17 mouse cellular contexts compared by ENCODE assay signal in genomic region chr7:34242176-34242575, GRCm38 (mm10). TPM values are rescaled to one million over a fixed set of nuclear protein-coding genes. Genes with fewer than 3 reads are reported as not detected.
DNase-seq lines count a peak whose midpoint lies in the region; ATAC-seq and TF ChIP-seq lines count a peak whose summit lies in the region.
"Had no signal": no experiment of that assay in that cellular context is flagged by ENCODE, and none has a peak within 500 bp of the region (broad histone marks: within the 10 kb centered on the region; RNA-seq: fewer than 3 reads in every experiment).

No protein-coding gene starts in this region.

- H3K4me1 ChIP-seq in cerebellum, adult 2 months (ENCODE audit: control insufficient read depth, insufficient read depth, low read length): peaks cover 4% of the 10 kb centered on the region

- no peak for TF ChIP-seq POLR2A in cerebellum, adult 2 months (IDR thresholded peaks at IDR 0.05; ENCODE audit: borderline replicate concordance, insufficient read depth, low read length)

- 7% methylated on average over 11 of the region's 11 CpGs for WGBS in cerebellum, adult 2 months

- peak; percentile 56 for DNase-seq in layer of hippocampus, adult 11-12 months (ENCODE audit: low spot score)
- DNase-seq in layer of hippocampus, adult 9-11 months: no peak
- peak; percentile 64 for DNase-seq in R1 (ENCODE audit: low read depth, low spot score)
- DNase-seq in cerebellum, adult 2 months: peak; percentile 80 to 84
- DNase-seq in layer of hippocampus, postnatal 10 days (ENCODE audit: low spot score in 2 of 2): peak; percentile 59 to 73
- no peak for DNase-seq in heart, postnatal 10 days
- DNase-seq: kidney, adult 2 months; kidney, postnatal 4 days; spleen, adult 18-20 months had no signal

- H3K27ac ChIP-seq in cerebellum, adult 2 months (ENCODE audit: insufficient read depth, low read length): peak overlapping the region; percentile 26; the same call in 1 of the 2 replicates
- H3K27ac ChIP-seq: hindbrain, embryonic 14.5 days had no signal

- ATAC-seq in granulocyte monocyte progenitor cell, adult 5-6 weeks (replicated peaks; ENCODE audit: poor library complexity, severe bottlenecking): no peak
- ATAC-seq: lung, postnatal 0 days had no signal

- no peak overlapping the region for H3K4me3 ChIP-seq in cerebellum, adult 2 months (replicated peaks; ENCODE audit: insufficient read depth, low read depth, low read length)

- TF ChIP-seq CTCF in cerebellum, adult 2 months (IDR thresholded peaks at IDR 0.05; ENCODE audit: borderline replicate concordance, insufficient read depth, low read depth, low read length): peak; percentile 12; the same call in 1 of the 2 replicates

- H3K27me3 ChIP-seq in cerebellum, adult 2 months (ENCODE audit: control insufficient read depth, insufficient read depth, low read length): no peaks in the 10 kb centered on the region

- intact Hi-C loops in heart, postnatal 10 days (cut with DNase I): no loop called here

RNA-seq across cellular contexts. Expression of gene Gm6096, which starts 8.7 kb away (rescaled TPM):
- not detected in 2 replicates for polyA plus RNA-seq in cerebellum, adult 2 months (2012; rRNA removed)
- total RNA-seq in layer of hippocampus, postnatal 10 days (2021): not detected
- total RNA-seq in heart, postnatal 10 days (2021): not detected
- total RNA-seq in granulocyte monocyte progenitor cell, adult 5-6 weeks (2014; fragmentation: Nextera tagmentation): not detected in 2 replicates
- total RNA-seq in granulocyte monocyte progenitor cell, adult 5-6 weeks (2017): not detected in 2 replicates
- total RNA-seq: gastrocnemius, postnatal 4 days; left cerebral cortex, postnatal 14 days had no signal
- polyA plus RNA-seq: kidney, adult 2 months; liver, embryonic 11.5 days; lung, postnatal 0 days; midbrain, embryonic 11.5 days; stomach, embryonic 16.5 days had no signal

RNA-seq across cellular contexts. Expression of gene Gpi1, which starts 12.0 kb away (rescaled TPM):
- polyA plus RNA-seq in cerebellum, adult 2 months (2012; rRNA removed): 611 and 659 TPM in 2 replicates
- 100 to 1,000 TPM; 697 to 748 TPM for total RNA-seq in layer of hippocampus, postnatal 10 days (2021)
- 100 to 1,000 TPM; 556 to 561 TPM for total RNA-seq in heart, postnatal 10 days (2021)
- total RNA-seq in granulocyte monocyte progenitor cell, adult 5-6 weeks (2014; fragmentation: Nextera tagmentation): 653 and 773 TPM in 2 replicates
- 606 and 815 TPM in 2 replicates for total RNA-seq in granulocyte monocyte progenitor cell, adult 5-6 weeks (2017)

RNA-seq across cellular contexts. Expression of gene Pdcd2l, which starts 45.7 kb away (rescaled TPM):
- 40.0 and 41.8 TPM in 2 replicates for polyA plus RNA-seq in cerebellum, adult 2 months (2012; rRNA removed)
- 10 to 100 TPM; 23.5 to 28.9 TPM for total RNA-seq in layer of hippocampus, postnatal 10 days (2021)
- 10 to 100 TPM; 18.9 to 19.4 TPM for total RNA-seq in heart, postnatal 10 days (2021)
- total RNA-seq in granulocyte monocyte progenitor cell, adult 5-6 weeks (2014; fragmentation: Nextera tagmentation): 32.8 and 40.4 TPM in 2 replicates
- 18.3 and 39.8 TPM in 2 replicates for total RNA-seq in granulocyte monocyte progenitor cell, adult 5-6 weeks (2017)

Comparison
In these comparisons a context has a peak if more than half of its experiments do, and no peak if none do; other contexts are left out.
1. DNase-seq: peak in layer of hippocampus, adult 11-12 months (single experiment), R1 (single experiment), cerebellum, adult 2 months (2 of 2) and layer of hippocampus, postnatal 10 days (2 of 2); none in layer of hippocampus, adult 9-11 months (single experiment) and heart, postnatal 10 days (0 of 2).